Mouse (Mus musculus) small intestine, adult 2 months (tissue): Measurements from ENCODE around the gene Tmod2.

ENCODE experiments used
- CTCF ChIP-seq: fragments of 200-500 bp; IDR thresholded peaks from 2 replicates; pipeline ENCODE4 v1.5.1; 2012; ENCODE audit warnings: low read depth, mild to moderate bottlenecking, control low read depth, inconsistent platforms, low read length, moderate library complexity, mixed read lengths; ENCODE audit not compliant: insufficient replicate concordance, insufficient read length; ENCODE audit errors: extremely low read depth
- POLR2A ChIP-seq: fragments of 200-500 bp; IDR thresholded peaks from 2 replicates; pipeline ENCODE4 v1.6.1; 2012; ENCODE audit warnings: low read depth, mild to moderate bottlenecking, control low read depth, inconsistent platforms, low read length, moderate library complexity

GRCm38 (mm10) chr9:75571036-75571942 lies 39.8 kb downstream of the Tmod2 start:
- TF ChIP-seq CTCF = no peak
- no peak for TF ChIP-seq POLR2A
